Mouse (Mus musculus) lung, postnatal 10 days (tissue): ENCODE measurements around the gene Hist2h2aa2.
"Not testable (repeated sequence)": the region's sequence is repeated elsewhere in the genome, so short reads cannot be mapped to it uniquely, and the experiment has no call there.

ENCODE experiments used
- DNase-seq: peaks from one replicate; pipeline ENCODE4 v3.0.0; 2021

The Hist2h2aa2 gene

DNA sequence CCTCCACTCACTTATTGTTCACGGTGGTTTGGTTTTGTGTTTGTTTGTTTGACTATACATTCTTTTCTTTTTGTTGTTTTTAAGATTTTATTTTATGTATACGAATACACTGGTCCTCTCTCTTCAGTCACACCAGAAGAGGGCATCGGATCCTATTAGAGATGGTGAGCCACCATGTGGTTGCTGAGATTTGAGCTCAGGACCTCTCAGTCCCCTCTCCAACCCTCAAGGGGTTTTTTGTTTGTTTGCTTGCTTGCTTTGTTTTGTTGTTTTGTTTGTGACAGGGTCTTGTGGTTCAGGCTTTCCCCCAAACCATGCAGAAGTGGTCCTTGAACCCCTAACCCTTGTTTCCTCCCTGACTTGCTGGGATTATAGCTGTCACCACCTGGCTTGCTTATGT lies 21.5 kb upstream of the Hist2h2aa2 start:
- DNase-seq: no peak

DNA sequence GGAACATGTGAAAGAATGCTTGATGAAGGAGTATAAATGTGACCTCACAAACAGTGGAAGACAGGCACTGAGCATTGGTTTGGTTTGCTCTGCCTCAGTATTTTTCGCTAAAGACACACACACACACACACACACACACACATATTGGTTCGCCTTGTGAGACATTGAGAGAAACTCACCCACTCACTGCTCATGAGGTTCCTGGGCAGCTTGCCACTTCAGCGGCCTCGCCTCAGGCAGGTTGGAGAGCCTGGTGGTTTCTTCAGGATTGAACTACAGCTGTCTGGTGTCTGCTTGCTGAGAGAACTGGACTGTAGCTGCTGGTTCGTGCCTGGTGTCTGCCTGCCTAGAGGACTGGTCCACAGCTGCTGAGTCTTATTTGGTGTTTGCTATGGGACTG lies 20.1 kb upstream of the Hist2h2aa2 start:
- no peak for DNase-seq

DNA sequence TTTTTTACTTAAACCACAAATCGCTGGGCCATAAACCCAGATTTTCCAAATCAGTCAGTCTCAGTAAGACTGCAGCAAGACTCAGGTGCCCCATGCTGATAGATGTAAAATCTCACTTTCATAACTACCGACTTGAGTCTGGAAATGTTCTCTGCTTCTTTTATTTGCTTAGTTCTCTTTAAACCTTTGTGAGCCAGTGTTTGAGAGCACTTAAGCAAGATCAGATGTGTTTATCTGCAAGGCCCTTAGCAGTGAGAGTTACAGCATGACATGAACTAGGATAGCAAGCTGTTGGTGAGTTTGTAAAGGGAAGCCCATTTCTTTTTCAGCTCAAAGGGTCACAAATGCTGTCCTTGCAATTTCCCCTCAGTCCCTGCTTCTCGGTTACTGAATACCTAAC lies 17.1 kb upstream of the Hist2h2aa2 start:
- DNase-seq: no peak

DNA sequence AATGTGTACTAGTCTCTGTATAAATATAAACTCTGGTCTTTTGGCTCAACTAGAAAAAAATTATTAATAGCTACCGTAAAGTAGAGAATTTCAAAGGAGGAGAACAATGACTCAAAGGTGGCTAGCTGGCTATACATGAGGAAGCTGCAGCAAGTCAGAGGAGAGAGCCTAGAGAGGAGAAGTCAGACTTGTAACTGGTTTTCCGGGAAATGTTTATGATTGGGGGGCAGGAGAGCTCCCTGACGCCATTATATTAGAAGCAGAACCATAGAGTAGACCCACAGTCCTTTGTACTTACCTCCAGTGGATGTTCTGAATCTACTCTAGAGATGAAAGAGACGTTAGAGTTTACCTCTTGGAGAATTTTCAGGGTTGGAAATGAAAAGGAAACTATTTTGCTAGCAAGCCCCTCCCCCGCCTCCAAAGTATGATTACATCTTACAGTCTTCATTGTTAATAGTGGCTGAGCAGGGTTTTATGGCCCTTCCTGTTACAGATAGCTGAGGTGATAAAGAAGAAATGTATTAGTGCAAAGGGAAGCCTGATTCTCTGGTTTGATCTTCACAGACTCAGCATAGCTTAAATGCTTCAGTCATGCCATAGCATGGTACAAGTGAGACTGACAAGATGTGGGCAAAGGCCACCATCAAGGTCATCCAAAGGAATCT lies 16.0 kb upstream of the Hist2h2aa2 start:
- DNase-seq: peak; percentile 49

DNA sequence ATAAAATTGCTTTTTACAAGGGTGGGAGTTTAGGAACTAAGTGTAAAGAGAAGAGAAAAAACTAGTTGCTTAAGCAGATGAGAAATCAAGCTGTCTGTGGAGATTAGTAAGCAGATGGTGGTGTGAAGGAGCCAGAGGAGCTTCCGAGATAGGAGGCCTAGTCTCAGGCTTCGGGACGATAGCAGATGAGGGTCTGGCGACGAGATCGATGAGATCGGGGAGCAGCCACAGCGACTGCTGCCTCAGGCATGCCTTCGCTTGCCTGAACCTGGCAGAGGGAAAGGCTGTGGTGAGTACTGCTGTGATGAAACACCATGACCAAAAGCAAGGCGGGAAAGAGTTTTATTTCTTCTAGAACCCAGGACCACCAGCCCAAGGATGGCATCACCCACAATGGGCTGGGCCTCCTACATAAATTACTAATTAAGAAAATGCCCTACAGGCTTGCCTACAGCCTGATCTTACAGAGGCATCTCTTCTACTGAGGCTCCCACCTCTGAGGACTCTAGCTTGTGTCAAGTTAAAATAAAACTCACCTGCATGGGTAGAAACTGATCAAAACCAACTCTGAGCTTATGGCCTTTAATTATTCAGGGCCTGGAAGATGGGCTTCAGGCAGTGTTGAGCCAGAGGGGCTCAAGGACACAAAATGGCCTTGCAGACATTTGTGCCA lies 14.7 kb upstream of the Hist2h2aa2 start:
- DNase-seq: no peak

DNA sequence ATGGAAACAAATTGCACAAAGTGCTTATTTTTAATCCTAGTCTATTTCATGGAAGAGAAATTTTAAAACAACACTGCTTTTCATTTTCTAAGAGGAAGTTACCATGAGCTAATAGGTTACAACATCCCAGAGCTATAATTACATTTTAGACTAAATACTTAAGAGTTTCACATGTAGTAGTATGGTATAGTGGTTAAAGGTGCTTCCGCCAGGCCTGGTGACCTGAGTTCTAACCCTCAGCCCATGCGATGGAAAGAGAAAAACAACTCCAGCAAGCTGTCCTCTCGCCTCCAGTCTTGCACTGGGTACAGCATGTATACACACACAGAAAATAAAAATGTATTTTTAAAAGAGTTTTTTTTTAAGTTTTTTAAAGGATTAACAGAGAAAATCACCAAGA lies 11.7 kb upstream of the Hist2h2aa2 start:
- no peak for DNase-seq

DNA sequence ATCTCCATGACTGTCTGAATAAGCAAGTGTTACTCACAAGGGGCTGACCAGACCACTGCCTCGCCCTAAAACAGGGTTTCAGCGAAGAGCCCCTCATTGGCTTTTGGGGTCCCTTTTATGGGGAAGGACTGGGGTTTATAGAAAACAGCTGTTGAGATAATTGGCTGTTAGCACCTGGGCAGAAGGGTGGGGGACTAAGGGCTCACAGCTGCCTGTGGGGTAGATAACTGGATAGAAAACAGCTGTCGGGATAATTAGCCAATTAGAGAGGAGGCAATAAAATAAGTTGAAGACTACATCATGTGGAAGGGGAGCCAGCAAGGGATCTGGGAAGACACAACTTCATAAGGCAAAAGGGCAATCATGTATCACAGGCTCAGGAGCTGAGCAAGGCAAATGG lies 10.8 kb upstream of the Hist2h2aa2 start:
- DNase-seq: no peak

DNA sequence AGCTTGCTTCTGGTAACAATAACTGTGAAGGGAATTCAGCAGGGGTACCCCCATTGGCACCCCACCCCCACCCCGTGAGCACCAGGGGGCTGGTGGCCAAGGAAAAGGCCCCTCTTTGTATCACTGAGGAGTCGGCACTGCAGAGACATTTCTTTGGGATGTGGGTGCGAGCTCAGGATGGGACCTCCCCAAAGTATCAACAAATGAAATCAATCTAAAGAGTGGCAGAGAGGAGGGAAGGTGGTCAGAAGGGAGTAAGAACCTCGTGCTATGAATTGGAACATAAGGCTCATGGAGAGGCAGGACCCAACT lies 8.9 kb upstream of the Hist2h2aa2 start:
- no peak for DNase-seq

DNA sequence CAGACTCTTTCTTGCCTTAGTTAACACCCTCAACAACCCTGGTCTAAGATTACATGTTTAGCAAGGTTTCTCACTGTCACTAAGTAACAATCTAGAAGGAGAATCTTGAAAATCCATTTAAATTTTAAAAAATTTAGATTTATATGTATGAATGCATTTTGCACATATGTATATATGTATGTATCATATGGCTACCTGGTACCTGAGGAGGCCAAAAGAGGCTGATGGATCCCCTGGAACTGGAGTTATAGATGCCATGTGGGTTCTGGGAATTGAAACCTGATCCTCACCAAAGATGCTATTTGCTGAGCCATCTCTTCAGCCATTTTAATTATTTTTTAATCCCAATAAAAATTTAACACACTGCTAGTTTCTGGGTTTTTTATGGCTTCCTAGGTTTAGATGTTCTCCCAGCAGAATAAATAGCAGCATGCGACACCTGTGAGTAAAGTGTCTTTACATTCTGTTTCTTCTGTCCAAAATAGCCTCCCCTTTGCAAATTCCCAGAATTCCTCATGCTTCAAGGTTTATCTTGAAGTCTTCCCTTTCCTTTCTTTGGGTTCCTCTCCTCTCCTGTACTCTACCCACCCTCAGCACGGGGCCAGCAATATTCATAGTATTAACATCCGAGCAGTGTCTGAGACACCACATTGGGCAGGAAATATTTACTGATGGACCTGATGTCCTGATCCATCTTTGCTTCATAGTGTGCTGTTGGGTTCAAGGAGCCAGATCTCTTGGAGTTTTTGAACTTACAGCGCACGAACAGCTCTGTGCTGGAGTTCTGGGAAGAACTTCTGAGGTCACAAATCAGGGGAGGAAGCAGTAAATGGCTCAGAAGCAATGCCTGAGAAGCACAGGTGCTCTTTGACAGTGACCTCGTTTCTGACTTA lies 8.3 kb upstream of the Hist2h2aa2 start:
- no peak for DNase-seq

DNA sequence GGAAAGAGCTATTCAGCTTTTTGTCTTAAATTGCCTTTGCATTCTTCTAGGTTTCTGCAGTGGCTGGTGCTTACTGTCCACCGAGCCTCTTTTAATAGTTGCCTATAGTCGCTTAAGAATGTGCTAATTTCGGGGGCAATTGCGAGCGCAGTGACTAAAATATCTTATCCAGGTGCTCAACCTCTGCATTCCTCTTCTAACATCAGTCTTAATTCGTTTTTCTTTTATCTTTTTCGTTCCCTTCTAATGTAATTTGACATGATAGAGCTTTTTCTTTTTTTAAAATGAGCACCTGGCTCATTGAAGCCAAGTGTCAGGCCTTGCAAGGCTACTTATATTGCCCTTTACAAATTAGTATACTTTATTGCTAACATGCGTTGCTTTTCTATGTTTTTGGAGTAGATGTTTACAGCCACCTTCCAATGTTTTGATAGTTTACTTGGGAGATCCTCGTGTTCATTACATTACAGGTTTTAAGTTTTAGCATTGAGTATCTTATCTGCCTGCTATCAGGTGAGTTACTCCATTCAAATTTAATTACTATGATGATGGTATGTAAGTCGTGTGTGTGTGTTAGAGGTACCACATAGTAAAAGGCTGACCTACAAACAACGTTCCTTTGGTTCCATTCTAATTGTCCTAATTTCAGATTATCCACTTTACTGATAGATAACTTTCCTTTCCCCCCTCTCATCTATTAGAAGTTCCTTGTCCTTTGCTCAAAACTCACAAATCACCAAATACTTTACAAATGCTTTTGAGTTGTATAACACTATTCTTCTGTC lies 7.5 kb upstream of the Hist2h2aa2 start:
- no peak for DNase-seq

DNA sequence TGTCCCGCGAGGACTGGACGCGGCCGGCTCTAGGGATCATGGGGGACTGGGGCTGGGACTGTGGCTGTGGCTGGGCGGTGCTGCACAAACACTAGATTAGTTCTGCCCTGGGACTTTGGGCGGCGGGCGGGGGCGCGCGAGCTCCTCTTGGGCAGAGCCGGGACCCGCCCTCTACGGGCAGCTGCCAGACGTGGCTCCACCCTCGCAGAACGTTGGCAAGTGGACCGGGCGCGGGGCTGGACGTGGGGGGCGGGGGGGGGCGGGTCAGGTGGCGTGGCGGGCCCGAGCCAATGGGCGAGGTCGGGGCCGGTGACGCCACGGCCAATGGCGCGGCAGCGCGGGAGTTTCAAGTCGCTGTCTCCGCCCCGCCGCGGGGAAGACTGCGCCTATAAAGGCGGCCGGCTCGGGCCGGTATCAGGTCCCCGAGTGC lies 6.4 kb upstream of the Hist2h2aa2 start, which contains the start of gene Hist2h3c1:
Hist2h3c1 (plus strand) TSS at position 259 of the 430 bp plus-strand sequence.
- DNase-seq: not testable (repeated sequence)

DNA sequence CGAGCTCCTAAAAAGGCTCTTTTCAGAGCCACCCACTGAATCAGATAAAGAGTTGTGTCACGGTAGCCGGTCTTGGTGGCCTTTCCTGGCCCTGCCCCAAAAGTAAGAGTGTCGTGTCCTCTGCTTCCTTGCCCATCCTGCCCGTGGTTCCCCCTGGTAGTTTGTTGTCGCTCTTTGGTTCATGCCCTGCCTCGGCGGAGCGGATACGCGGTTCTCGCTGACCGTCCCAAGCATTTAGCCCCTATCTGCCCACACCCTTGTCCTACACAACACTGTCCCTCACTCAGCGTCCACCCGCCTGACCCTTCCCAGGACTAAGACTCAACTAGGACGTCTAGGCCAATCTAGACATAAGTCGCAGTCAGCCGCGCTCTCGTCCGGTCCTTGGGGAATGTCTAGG lies 5.9 kb upstream of the Hist2h2aa2 start:
- DNase-seq: not testable (repeated sequence)

DNA sequence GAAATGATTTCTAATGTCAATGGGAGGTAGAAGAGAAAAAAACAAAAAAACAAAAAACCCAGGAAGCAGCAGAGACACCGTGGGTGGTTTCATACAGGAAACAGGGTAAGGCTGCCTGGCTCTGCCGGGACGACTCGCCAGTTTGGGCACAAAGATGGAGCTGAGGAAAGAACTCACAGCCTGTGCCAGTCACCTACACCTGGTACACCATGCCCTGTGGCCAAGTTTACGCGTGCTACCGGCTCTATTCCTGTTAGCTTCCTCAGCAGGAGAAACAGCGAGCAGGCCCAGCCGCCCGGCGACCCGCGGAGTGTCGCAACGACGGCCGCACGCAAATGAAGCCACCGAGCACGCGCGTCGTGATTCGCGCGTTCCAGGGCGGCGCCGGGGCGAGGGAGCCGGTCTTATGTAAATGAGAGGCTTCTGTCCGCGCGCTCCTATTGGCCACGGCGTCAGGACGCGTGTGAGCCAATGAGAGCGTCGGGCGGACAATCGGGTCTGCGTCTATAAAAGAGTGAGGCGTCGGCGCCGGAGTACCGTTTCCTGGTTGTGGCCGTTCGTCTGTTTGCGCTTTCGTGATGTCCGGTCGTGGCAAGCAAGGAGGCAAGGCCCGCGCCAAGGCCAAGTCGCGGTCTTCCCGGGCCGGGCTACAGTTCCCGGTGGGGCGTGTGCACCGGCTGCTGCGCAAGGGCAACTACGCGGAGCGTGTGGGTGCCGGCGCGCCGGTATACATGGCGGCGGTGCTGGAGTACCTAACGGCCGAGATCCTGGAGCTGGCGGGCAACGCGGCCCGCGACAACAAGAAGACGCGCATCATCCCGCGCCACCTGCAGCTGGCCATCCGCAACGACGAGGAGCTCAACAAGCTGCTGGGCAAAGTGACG lies 5.2 kb upstream of the Hist2h2aa2 start, which contains the start of gene Hist2h2aa1:
Hist2h2aa1 (plus strand) TSS at position 495 of the 884 bp plus-strand sequence.
- peak; percentile 87 for DNase-seq

DNA sequence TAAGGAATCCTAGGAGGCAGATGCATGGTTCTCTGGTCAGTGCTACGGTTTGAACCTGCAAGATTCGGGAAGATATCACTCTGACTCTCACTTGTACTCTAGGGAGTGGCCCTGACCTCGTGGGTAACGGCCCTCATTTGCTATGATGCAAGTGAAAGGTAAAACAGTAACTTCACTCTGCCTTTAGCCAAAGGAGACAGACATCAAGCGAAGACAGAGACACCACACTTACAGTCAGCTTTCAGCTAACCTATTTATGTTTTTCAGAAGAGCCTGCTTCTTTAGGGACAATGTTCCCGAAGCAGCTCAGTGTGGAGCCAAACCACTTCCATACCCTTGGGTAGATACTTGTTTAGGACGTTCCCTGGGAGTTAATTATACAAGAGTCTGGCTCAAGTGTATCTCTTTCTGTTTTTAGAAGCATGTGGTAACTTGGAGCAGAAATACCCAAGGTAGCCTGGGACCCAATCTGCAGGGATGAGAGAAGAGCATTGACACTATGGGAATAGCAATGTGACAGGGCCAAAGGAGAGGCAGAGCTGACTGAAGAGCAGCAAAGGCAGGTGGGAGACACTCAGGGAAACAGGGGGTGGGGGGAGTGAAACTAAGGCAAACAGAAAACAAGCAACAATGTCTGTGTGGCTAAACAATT lies 4.0 kb upstream of the Hist2h2aa2 start:
- DNase-seq: no peak

DNA sequence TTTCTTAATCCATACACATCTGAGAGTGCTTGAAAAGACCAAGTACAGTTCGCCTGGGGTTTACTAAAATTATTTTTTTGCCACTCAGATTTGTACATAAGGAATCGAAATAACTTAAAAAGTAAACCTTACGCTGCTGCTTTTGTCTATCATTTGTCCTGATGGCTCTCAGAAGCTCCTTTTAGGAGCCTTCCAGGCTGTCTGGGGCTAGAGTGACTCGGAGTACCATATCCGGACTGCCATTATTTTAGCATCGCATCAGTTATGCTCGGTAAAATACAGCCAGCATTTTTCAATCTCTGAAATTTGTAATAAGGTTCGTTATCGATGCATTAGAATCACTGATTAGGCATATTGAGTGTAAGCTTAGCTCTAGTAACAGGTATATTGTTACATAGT lies 722 bp upstream of the Hist2h2aa2 start:
- DNase-seq: no peak

DNA sequence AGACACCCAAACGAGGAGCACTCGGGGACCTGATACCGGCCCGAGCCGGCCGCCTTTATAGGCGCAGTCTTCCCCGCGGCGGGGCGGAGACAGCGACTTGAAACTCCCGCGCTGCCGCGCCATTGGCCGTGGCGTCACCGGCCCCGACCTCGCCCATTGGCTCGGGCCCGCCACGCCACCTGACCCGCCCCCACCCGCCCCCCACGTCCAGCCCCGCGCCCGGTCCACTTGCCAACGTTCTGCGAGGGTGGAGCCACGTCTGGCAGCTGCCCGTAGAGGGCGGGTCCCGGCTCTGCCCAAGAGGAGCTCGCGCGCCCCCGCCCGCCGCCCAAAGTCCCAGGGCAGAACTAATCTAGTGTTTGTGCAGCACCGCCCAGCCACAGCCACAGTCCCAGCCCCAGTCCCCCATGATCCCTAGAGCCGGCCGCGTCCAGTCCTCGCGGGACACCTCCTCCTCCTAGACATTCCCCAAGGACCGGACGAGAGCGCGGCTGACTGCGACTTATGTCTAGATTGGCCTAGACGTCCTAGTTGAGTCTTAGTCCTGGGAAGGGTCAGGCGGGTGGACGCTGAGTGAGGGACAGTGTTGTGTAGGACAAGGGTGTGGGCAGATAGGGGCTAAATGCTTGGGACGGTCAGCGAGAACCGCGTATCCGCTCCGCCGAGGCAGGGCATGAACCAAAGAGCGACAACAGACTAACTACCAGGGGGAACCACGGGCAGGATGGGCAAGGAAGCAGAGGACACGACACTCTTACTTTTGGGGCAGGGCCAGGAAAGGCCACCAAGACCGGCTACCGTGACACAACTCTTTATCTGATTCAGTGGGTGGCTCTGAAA lies 902 bp downstream of the Hist2h2aa2 start, which contains the start of gene Hist2h3c2:
Hist2h3c2 (minus strand) TSS at position 174 of the 840 bp plus-strand sequence.
- DNase-seq: peak; percentile 38

DNA sequence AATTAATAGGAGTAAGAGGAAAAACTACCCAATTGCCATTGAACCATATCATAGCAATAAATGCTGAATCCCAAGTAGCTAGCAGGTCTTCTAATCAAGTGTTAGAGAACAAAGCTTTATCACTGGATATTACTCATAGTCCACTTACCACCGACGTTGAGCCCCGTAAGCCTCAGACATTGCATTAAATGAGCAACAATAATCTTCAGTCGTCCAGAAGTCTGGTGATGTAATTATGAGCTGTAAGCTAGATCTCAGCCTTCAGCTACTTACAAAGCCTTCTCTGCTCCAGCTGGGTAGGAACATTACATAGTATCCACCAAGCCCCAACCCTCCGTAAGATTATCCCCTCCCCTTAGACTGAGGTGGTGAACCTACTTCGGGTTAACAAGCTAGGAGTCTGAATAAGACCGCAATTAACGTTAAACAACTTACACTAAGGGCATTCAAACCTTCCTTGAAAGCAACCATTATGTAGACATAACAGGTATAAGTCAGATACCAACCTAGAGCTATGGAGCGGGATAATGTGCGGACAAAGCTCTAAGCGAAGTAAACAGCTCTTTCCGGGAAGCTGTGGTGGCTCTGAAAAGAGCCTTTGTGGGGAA lies 2.1 kb downstream of the Hist2h2aa2 start:
- DNase-seq: no peak

DNA sequence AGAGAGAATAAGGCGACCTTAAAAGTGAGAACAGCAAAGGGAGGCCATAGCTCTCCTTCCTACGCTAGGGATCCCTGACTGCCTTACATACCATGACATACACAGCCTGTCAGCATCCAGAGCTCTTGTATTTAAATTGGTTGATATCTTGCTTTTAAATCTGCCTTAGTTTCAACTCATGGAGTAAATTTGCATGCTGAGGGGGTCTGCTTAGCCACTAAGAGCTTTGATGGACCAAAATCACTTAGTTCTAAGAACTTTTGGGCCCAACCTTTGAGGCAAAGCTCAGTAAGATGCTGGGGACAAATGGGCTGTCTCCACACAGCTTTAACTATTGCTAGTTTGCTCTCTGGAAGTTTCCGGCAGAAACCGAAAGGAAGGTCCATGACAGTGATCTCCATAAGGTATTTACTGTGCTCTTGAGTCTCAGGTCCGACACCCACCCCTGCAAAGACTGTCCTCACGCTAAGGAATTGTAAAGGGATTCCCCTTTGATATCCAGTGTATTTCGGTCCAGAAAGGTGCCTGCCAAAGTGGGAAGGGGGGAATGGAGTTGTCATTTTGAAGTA lies 2.7 kb downstream of the Hist2h2aa2 start:
- DNase-seq: no peak

DNA sequence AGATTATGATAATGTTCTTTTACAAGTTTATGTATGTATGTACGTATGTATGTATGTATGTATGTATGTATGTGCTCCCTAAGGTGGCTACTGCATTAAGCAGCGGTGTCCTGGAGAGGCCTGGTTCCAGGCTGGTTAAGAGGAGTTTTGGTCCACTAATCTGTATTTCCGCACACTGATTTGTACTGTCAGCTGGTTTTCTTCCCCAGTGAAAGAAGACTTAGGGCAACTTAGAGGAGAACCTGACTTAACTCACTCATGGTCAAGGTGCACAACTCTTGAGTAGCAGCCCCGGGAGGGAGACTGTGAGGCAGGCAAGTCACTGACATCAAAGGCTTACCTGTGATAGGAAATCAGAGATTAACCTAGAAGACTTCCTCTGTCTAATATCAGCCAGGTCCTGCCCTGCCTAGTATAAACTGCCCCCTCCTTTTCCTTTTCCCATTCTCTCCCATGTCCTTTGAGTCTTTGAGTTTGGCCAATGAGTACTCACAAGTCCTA lies 3.2 kb downstream of the Hist2h2aa2 start:
- no peak for DNase-seq
